Mouse (Mus musculus): ENCODE results near the gene Gm49450.
A peak's percentile ranks its signal among the peaks of the same experiment; 100 is the strongest.
"Not testable (repeated sequence)": the region's sequence is repeated elsewhere in the genome, so short reads cannot be mapped to it uniquely, and the experiment has no call there.

Gene Gm49450

GRCm38 (mm10) chr15:98923031-98923537 lies 30.3 kb downstream of the Gm49450 start:
- DNase-seq (ENCODE audit: low spot score): no peak

- no peak for DNase-seq (ENCODE audit: low spot score)
Measured at GRCm38 (mm10) chr15:98922581-98922980, 30.8 kb downstream of the Gm49450 start.

GRCm38 (mm10) chr15:98921510-98921909 lies 31.8 kb downstream of the Gm49450 start:
- no peak for DNase-seq (ENCODE audit: low spot score)

GRCm38 (mm10) chr15:98918499-98918895 lies 34.9 kb downstream of the Gm49450 start:
- DNase-seq (ENCODE audit: low spot score): not testable (repeated sequence)

GRCm38 (mm10) chr15:98917538-98918498 lies 35.5 kb downstream of the Gm49450 start, which contains the start of gene Lmbr1l:
TSS of gene Lmbr1l (minus strand) at chr15:98918231.
- DNase-seq (ENCODE audit: low spot score): peak; percentile 96

- DNase-seq (ENCODE audit: low spot score): no peak
Measured at GRCm38 (mm10) chr15:98917091-98917490, 36.3 kb downstream of the Gm49450 start.

GRCm38 (mm10) chr15:98916016-98916415 lies 37.3 kb downstream of the Gm49450 start:
- DNase-seq (ENCODE audit: low spot score): no peak

GRCm38 (mm10) chr15:98914903-98915302 lies 38.4 kb downstream of the Gm49450 start:
- DNase-seq (ENCODE audit: low spot score): no peak

- no peak for DNase-seq (ENCODE audit: low spot score)
Measured at GRCm38 (mm10) chr15:98904692-98905091, 48.7 kb downstream of the Gm49450 start.

GRCm38 (mm10) chr15:98902600-98902999 lies 50.8 kb downstream of the Gm49450 start:
- no peak for DNase-seq (ENCODE audit: low spot score)

GRCm38 (mm10) chr15:98901530-98901929 lies 51.8 kb downstream of the Gm49450 start:
- no peak for DNase-seq (ENCODE audit: low spot score)

- no peak for DNase-seq (ENCODE audit: low spot score)
Measured at GRCm38 (mm10) chr15:98897928-98898800, 55.2 kb downstream of the Gm49450 start, which contains the start of gene Dhh. TSS of gene Dhh (minus strand) at chr15:98898540.

- DNase-seq (ENCODE audit: low spot score): no peak
Measured at GRCm38 (mm10) chr15:98897495-98897894, 55.9 kb downstream of the Gm49450 start.

GRCm38 (mm10) chr15:98895635-98896589 lies 57.4 kb downstream of the Gm49450 start:
- DNase-seq (ENCODE audit: low spot score): no peak

GRCm38 (mm10) chr15:98894746-98895634 lies 58.4 kb downstream of the Gm49450 start:
- no peak for DNase-seq (ENCODE audit: low spot score)

GRCm38 (mm10) chr15:98893940-98894745 lies 59.2 kb downstream of the Gm49450 start, which contains the start of gene Rhebl1:
TSS of gene Rhebl1 (minus strand) at chr15:98894540.
- DNase-seq (ENCODE audit: low spot score): no peak

GRCm38 (mm10) chr15:98893036-98893435 lies 60.3 kb downstream of the Gm49450 start:
- DNase-seq (ENCODE audit: low spot score): no peak

- DNase-seq (ENCODE audit: low spot score): no peak
Measured at GRCm38 (mm10) chr15:98891907-98892606, 61.3 kb downstream of the Gm49450 start.

Measured in spleen, adult 12 weeks (tissue).